Mouse (Mus musculus): ENCODE results near the gene Fmo2.
A peak's percentile ranks its signal among the peaks of the same experiment; 100 is the strongest.

- TF ChIP-seq CTCF (IDR thresholded peaks at IDR 0.05; ENCODE audit: low read depth), result peak; percentile 73
- no peak for TF ChIP-seq EP300 (optimal IDR thresholded peaks at IDR 0.05)
Measured at GRCm38 (mm10) chr1:162879595-162880369, 18.7 kb downstream of the Fmo2 start.

All from stomach, postnatal 0 days (tissue).